Mouse (Mus musculus): ENCODE data around the gene Rbpms2.

Gene Rbpms2

GRCm38 (mm10) chr9:65696337-65696736 is 66.9 kb downstream of the Rbpms2 start:
- DNase-seq (ENCODE audit: low read depth, low spot score) = no peak

- DNase-seq (ENCODE audit: low read depth, low spot score) = no peak
Measured at GRCm38 (mm10) chr9:65697356-65697755, 67.9 kb downstream of the Rbpms2 start.

GRCm38 (mm10) chr9:65697992-65698391 is 68.5 kb downstream of the Rbpms2 start:
- DNase-seq (ENCODE audit: low read depth, low spot score) = no peak

GRCm38 (mm10) chr9:65700504-65700903 is 71.1 kb downstream of the Rbpms2 start:
- no peak for DNase-seq (ENCODE audit: low read depth, low spot score)

GRCm38 (mm10) chr9:65702286-65702685 is 72.8 kb downstream of the Rbpms2 start:
- no peak for DNase-seq (ENCODE audit: low read depth, low spot score)

- DNase-seq (ENCODE audit: low read depth, low spot score) = no peak
Measured at GRCm38 (mm10) chr9:65703241-65703640, 73.8 kb downstream of the Rbpms2 start.

GRCm38 (mm10) chr9:65703926-65704595 is 74.6 kb downstream of the Rbpms2 start:
- no peak for DNase-seq (ENCODE audit: low read depth, low spot score)

Data from WW6 (cell line).